ENCODE assay signal across 15 mouse cellular contexts in the genomic region with DNA sequence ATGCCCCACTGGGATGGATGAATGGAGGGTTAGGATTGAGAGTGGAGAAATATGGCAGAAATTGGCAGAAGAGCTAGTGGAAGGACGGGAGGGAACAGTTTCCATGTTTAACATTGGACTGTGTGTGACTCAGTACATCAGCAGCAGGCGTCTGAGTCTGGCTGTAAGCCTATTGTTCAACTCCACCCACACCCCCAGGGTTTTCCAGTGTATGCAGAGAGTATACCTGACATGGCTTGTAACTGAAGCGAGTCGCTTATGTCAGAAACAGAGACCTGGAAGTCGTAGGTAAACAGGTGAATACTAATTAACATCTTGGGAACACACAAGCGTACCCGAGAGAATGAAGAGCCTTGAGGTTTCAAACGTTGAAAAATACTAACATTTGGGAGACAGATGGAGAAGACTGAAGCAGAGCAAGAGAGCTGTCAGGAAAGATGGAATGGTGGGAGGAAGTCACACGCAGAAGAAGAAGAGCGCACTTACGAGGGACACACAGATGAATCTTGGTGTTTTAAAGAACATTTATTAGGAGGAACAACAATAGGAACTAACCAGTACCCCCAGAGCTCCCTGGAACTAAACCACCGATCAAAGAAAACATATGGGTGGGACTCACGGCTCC. TPM values are rescaled to one million over a fixed set of nuclear protein-coding genes. Genes with fewer than 3 reads are reported as not detected.
DNase-seq lines count a peak whose midpoint lies in the region; ATAC-seq lines count a peak whose summit lies in the region.
"Had no signal": no experiment of that assay in that cellular context is flagged by ENCODE, and none has a peak within 500 bp of the region (broad histone marks: within the 10 kb centered on the region; RNA-seq: fewer than 3 reads in every experiment).

No protein-coding gene starts in this region.

- DNase-seq in frontal cortex, postnatal 10 days (ENCODE audit: low spot score in 2 of 2): no peak
- DNase-seq in frontal cortex, postnatal 14 days (ENCODE audit: low spot score in 2 of 2): peak; percentile 28 to 38
- peak; percentile 77 to 78 for DNase-seq in layer of hippocampus, postnatal 36 days
- DNase-seq in right cerebral cortex, postnatal 25 days: peak; percentile 61
- DNase-seq in ovary, postnatal 36 days (ENCODE audit: low spot score): no peak
- DNase-seq in cerebellum, postnatal 36 days: no peak
- DNase-seq in thymus, postnatal 10 days (ENCODE audit: low spot score in 2 of 2): no peak
- DNase-seq: cerebellum, adult 2 months; embryo, embryonic 11 days; kidney, postnatal 25 days; lung, adult 18-20 months had no signal

- ATAC-seq in frontal cortex, adult (ENCODE audit: low TSS enrichment): peak; percentile 97
- ATAC-seq: intestine, embryonic 15.5 days; midbrain, embryonic 13.5 days had no signal

RNA-seq across cellular contexts. Expression of gene Pygo1, which starts 5.8 kb away (rescaled TPM):
- 10 to 100 TPM; 29.5 to 30.8 TPM for total RNA-seq in layer of hippocampus, postnatal 36 days (2021)

RNA-seq across cellular contexts. Expression of gene Dyx1c1, which starts 27.3 kb away (rescaled TPM):
- 1 to 10 TPM; 2.2 to 2.6 TPM for total RNA-seq in layer of hippocampus, postnatal 36 days (2021)

RNA-seq across cellular contexts. Expression of gene Gm44503, which starts 27.4 kb away (rescaled TPM):
- total RNA-seq in layer of hippocampus, postnatal 36 days (2021): under 1 TPM; 0.27 to 0.33 TPM
- total RNA-seq: gastrocnemius, postnatal 4 days had no signal

RNA-seq across cellular contexts. Expression of gene Ccpg1os, which starts 53.9 kb away (rescaled TPM):
- 10 to 100 TPM; 11.0 to 11.7 TPM for total RNA-seq in layer of hippocampus, postnatal 36 days (2021)

RNA-seq across cellular contexts. Expression of gene Ccpg1, which starts 54.0 kb away (rescaled TPM):
- 100 to 1,000 TPM; 160 to 172 TPM for total RNA-seq in layer of hippocampus, postnatal 36 days (2021)

Comparison
In these comparisons a context has a peak if more than half of its experiments do, and no peak if none do; other contexts are left out.
1. DNase-seq: peak in frontal cortex, postnatal 14 days (2 of 2), layer of hippocampus, postnatal 36 days (2 of 2) and right cerebral cortex, postnatal 25 days (single experiment); none in frontal cortex, postnatal 10 days (0 of 2), ovary, postnatal 36 days (single experiment), cerebellum, postnatal 36 days (0 of 2) and thymus, postnatal 10 days (0 of 2).